Mouse (Mus musculus): ENCODE results near the gene Thrap3.

The Thrap3 gene

GRCm38 (mm10) chr4:126163067-126163659 lies 39.4 kb downstream of the Thrap3 start, which contains the start of gene Sh3d21:
Gene Sh3d21 (minus strand): TSS chr4:126163491.
- no peak for DNase-seq

- peak; percentile 90 for DNase-seq
Measured at GRCm38 (mm10) chr4:126162544-126163066, 40.0 kb downstream of the Thrap3 start.

- DNase-seq = no peak
Measured at GRCm38 (mm10) chr4:126161986-126162385, 40.6 kb downstream of the Thrap3 start.

- no peak for DNase-seq
Measured at GRCm38 (mm10) chr4:126161456-126161855, 41.1 kb downstream of the Thrap3 start.

- DNase-seq = no peak
Measured at GRCm38 (mm10) chr4:126160981-126161380, 41.6 kb downstream of the Thrap3 start.

GRCm38 (mm10) chr4:126159455-126159854 lies 43.1 kb downstream of the Thrap3 start:
- DNase-seq = no peak

- DNase-seq = peak; percentile 54
Measured at GRCm38 (mm10) chr4:126157562-126157961, 45.0 kb downstream of the Thrap3 start.

GRCm38 (mm10) chr4:126156617-126157016 lies 45.9 kb downstream of the Thrap3 start:
- DNase-seq = peak; percentile 60

GRCm38 (mm10) chr4:126155869-126156268 lies 46.7 kb downstream of the Thrap3 start:
- no peak for DNase-seq

GRCm38 (mm10) chr4:126155183-126155582 lies 47.4 kb downstream of the Thrap3 start:
- no peak for DNase-seq

GRCm38 (mm10) chr4:126152864-126153263 lies 49.7 kb downstream of the Thrap3 start:
- DNase-seq = no peak

- DNase-seq = no peak
Measured at GRCm38 (mm10) chr4:126151701-126152440, 50.7 kb downstream of the Thrap3 start.

GRCm38 (mm10) chr4:126150949-126151320 lies 51.6 kb downstream of the Thrap3 start:
- no peak for DNase-seq

- DNase-seq = no peak
Measured at GRCm38 (mm10) chr4:126150297-126150948, 52.1 kb downstream of the Thrap3 start.

GRCm38 (mm10) chr4:126149798-126150197 lies 52.8 kb downstream of the Thrap3 start:
- DNase-seq = no peak

GRCm38 (mm10) chr4:126149041-126149676 lies 53.4 kb downstream of the Thrap3 start:
- DNase-seq = peak; percentile 33

- DNase-seq = peak; percentile 81
Measured at GRCm38 (mm10) chr4:126148161-126148961, 54.2 kb downstream of the Thrap3 start.

GRCm38 (mm10) chr4:126147533-126148160 lies 54.9 kb downstream of the Thrap3 start, which contains the start of gene Eva1b:
Gene Eva1b (plus strand): TSS chr4:126147744.
- DNase-seq = peak; percentile 36

GRCm38 (mm10) chr4:126146974-126147532 lies 55.5 kb downstream of the Thrap3 start:
- no peak for DNase-seq

- no peak for DNase-seq
Measured at GRCm38 (mm10) chr4:126145396-126145795, 57.2 kb downstream of the Thrap3 start.

- DNase-seq = no peak
Measured at GRCm38 (mm10) chr4:126141021-126141420, 61.5 kb downstream of the Thrap3 start.

Measured in thymus, postnatal 4 days (tissue).